Mouse (Mus musculus) spleen, postnatal 4 days (tissue): ENCODE data around the gene Mrpl28.
"Not testable (repeated sequence)": the region's sequence is repeated elsewhere in the genome, so short reads cannot be mapped to it uniquely, and the experiment has no call there.

Experiments used
- DNase-seq, 2 experiments: peaks; one replicate each; pipeline ENCODE4 v3.0.0; 2022; ENCODE audit warnings: low spot score in 2 of 2

The Mrpl28 gene

DNA sequence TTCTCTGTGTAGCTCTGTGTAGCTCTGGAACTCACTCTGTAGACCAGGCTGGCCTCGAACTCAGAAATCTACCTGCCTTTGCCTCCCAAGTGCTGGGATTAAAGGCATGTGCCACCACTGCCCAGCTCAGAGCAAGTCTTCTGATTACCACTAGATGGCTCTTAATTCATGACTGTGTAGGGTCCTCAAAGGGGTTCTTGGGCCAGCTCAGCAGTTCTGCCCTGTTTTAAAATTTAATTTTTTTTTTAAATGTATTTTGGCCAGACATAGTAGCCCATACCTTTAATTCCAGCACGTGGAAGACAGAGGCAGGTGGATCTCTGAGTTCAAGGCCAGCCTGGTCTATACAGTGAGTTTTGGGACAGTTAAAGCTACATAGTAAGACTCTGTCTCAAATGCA lies 51.9 kb downstream of the Mrpl28 start:
- not testable (repeated sequence) for DNase-seq
